Mouse (Mus musculus) midbrain, embryonic 13.5 days (tissue): ENCODE measurements at regions not wholly inside any gene's neighbourhood (a gene's known extent, or its start where the extent isn't known, plus 50 kb on each side); places are given as distances from the start of the nearest gene placed in this dataset.

ENCODE experiments used
- ATAC-seq: fragments of 200-750 bp; cut with Nextera tagmentation; 2 replicates; pipeline ENCODE4 v1.8.0; 2017; ENCODE audit warnings: mild to moderate bottlenecking, moderate TSS enrichment, moderate library complexity
- H3K27ac ChIP-seq: fragments of 300-500 bp; sonication (generic); 2 replicates; pipeline ENCODE4 v1.5.1; 2015; ENCODE audit warnings: inconsistent platforms, mild to moderate bottlenecking, moderate library complexity
- H3K27me3 ChIP-seq: fragments of 300-500 bp; sonication (generic); 2 replicates; pipeline ENCODE4 v1.6.1; 2015; ENCODE audit warnings: mild to moderate bottlenecking, inconsistent platforms
- H3K36me3 ChIP-seq: fragments of 300-500 bp; sonication (generic); 2 replicates; pipeline ENCODE4 v1.6.1; 2015; ENCODE audit warnings: mild to moderate bottlenecking, inconsistent platforms
- H3K4me1 ChIP-seq: fragments of 300-500 bp; sonication (generic); replicated peaks from 2 replicates; pipeline ENCODE4 v1.6.1; 2015; ENCODE audit warnings: inconsistent platforms
- H3K4me2 ChIP-seq: fragments of 300-500 bp; sonication (generic); replicated peaks from 2 replicates; pipeline ENCODE4 v1.6.1; 2015; ENCODE audit warnings: moderate library complexity, mild to moderate bottlenecking, inconsistent platforms
- H3K4me3 ChIP-seq: fragments of 300-500 bp; sonication (generic); replicated peaks from 2 replicates; pipeline ENCODE4 v1.5.1; 2015; ENCODE audit warnings: mild to moderate bottlenecking, inconsistent platforms
- H3K9ac ChIP-seq: fragments of 300-500 bp; sonication (generic); replicated peaks from 2 replicates; pipeline ENCODE4 v1.6.1; 2015; ENCODE audit warnings: mild to moderate bottlenecking, inconsistent platforms
- H3K9me3 ChIP-seq: fragments of 300-500 bp; sonication (generic); 2 replicates; pipeline ENCODE4 v1.6.1; 2016; ENCODE audit warnings: mild to moderate bottlenecking, inconsistent platforms
- WGBS: fragments of 180-500 bp; shearing (Covaris S2); methylation state at CpG from one replicate; pipeline ENCODE4 v1.1.7; 2015; 5-methylcytosine and 5-hydroxymethylcytosine counted together

- 2% methylated on average over 22 of the region's 22 CpGs for WGBS
- peaks cover 31% of the 10 kb centered on the region for H3K4me1 ChIP-seq
- peaks cover 10% of the 10 kb centered on the region for H3K9me3 ChIP-seq
- peak overlapping the region; percentile 90 for H3K27ac ChIP-seq
- H3K4me3 ChIP-seq: peak overlapping the region; percentile 27
- H3K9ac ChIP-seq: peak overlapping the region; percentile 53
- peak overlapping the region; percentile 55 for H3K4me2 ChIP-seq
- peak; percentile 93 for ATAC-seq
- H3K27me3 ChIP-seq: no peaks in the 10 kb centered on the region
- H3K36me3 ChIP-seq: no peaks in the 10 kb centered on the region
Observed at GRCm38 (mm10) chr4:32074399-32075296, 110.8 kb downstream of the Map3k7 start.

DNA sequence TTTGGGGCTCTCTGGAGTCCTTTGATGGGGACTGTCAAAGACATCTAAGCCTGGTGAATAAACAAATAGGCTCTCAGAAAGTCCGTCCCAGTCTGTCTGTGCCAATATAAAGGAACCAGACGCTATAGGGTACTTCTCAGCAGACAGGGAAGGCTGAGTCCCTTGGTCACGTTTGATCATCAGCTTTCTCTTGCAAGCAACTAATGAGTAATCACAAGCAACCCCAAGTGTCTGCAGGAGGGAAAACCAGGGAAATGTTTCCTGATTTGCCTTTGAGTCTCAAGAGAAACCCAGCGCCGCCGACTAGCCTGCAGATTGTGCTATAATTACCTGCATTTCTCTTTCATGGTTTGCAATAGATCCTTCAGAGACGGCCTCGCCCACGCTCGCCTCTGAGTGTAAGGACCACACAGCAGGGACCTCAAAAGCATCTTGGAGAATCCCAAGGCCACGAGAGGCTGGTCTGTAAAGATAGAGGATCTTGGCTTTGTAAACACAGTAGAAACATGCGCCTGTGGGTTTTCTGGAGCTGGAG lies 112.6 kb downstream of the Map3k7 start:
- no peak for ATAC-seq
- H3K4me1 ChIP-seq: peaks cover 31% of the 10 kb centered on the region
- 60% methylated on average over 12 of the region's 12 CpGs for WGBS
- no peak overlapping the region for H3K9ac ChIP-seq
- peak overlapping the region; percentile 90 for H3K27ac ChIP-seq
- H3K27me3 ChIP-seq: no peaks in the 10 kb centered on the region
- no peak overlapping the region for H3K4me3 ChIP-seq
- H3K9me3 ChIP-seq: no peaks in the 10 kb centered on the region
- no peaks in the 10 kb centered on the region for H3K36me3 ChIP-seq
- no peak overlapping the region for H3K4me2 ChIP-seq

DNA sequence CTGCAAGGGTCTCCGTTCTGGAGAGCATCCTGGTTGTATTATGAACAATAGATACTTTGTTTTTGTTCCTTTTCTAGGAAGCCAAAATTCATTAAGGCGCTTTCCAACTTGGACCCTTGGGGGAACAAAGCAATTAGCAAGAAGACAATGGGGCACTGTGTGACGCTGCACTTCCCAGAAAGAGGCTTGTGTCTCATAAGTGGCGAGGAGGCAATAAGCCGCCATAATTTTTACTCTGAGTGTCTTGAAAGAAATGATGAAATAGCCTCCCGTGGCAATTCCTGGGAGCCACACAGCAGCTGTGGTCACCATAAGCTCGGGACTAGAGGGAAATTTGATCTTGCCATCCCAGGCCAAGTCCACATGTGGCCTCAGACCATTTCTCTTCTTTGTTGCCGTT lies 119.6 kb downstream of the Map3k7 start:
- H3K4me2 ChIP-seq: no peak overlapping the region
- H3K27ac ChIP-seq: no peak overlapping the region
- H3K4me1 ChIP-seq: 0 out of 2 replicates have a peak, but pooled peaks cover 5% of the 10 kb centered on the region
- H3K4me3 ChIP-seq: no peak overlapping the region
- no peaks in the 10 kb centered on the region for H3K27me3 ChIP-seq
- H3K36me3 ChIP-seq: no peaks in the 10 kb centered on the region
- H3K9me3 ChIP-seq: no peaks in the 10 kb centered on the region
- ATAC-seq: no peak
- WGBS: 50% methylated on average over 8 of the region's 8 CpGs
- no peak overlapping the region for H3K9ac ChIP-seq

- ATAC-seq: no peak
- 94% methylated on average over 10 of the region's 10 CpGs for WGBS
- H3K36me3 ChIP-seq: no peaks in the 10 kb centered on the region
- H3K4me3 ChIP-seq: no peak overlapping the region
- no peak overlapping the region for H3K27ac ChIP-seq
- no peak overlapping the region for H3K4me2 ChIP-seq
- H3K4me1 ChIP-seq: 0 out of 2 replicates have a peak, but pooled peaks cover 5% of the 10 kb centered on the region
- no peak overlapping the region for H3K9ac ChIP-seq
- no peaks in the 10 kb centered on the region for H3K27me3 ChIP-seq
- no peaks in the 10 kb centered on the region for H3K9me3 ChIP-seq
Observed at GRCm38 (mm10) chr4:32084250-32084869, 120.5 kb downstream of the Map3k7 start.

GRCm38 (mm10) chr4:32085040-32085439 lies 121.1 kb downstream of the Map3k7 start:
- Histone ChIP-seq H3K36me3 (no peaks in the 10 kb centered on the region), H3K27ac (no peak overlapping the region), H3K4me1 (0 out of 2 replicates have a peak, but pooled peaks cover 5% of the 10 kb centered on the region), H3K27me3 (no peaks in the 10 kb centered on the region), H3K9me3 (no peaks in the 10 kb centered on the region), H3K4me2 (no peak overlapping the region), H3K4me3 (no peak overlapping the region), H3K9ac (no peak overlapping the region)
- no peak for ATAC-seq
- WGBS: 96% methylated on average over 2 of the region's 2 CpGs

DNA sequence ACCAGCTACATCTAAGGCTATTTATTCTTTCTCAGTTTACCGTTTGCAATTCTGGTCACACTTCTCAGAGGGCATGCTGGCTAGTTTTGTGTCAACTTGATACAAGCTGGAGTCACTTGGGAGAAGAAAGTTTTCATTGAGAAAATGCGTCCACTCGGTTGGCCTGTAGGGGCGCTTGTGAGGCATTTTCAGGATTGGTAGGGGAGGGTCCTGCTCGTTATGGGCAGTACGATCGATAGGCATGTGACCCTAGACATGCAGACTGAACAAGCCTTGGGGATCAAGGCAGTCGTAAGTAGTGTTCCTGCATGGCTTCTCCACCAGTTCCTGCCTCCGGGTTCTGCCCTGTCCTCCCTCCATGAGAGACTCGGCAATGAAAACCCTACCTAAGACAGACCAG lies 127.2 kb downstream of the Map3k7 start:
- Histone ChIP-seq H3K27me3 (no peaks in the 10 kb centered on the region), H3K9me3 (no peaks in the 10 kb centered on the region), H3K27ac (no peak overlapping the region), H3K9ac (no peak overlapping the region), H3K4me3 (no peak overlapping the region), H3K4me2 (no peak overlapping the region), H3K36me3 (no peaks in the 10 kb centered on the region), H3K4me1 (no peaks in the 10 kb centered on the region)
- ATAC-seq: no peak
- 87% methylated on average over 10 of the region's 10 CpGs for WGBS

- no peaks in the 10 kb centered on the region for H3K4me1 ChIP-seq
- H3K27ac ChIP-seq: no peak overlapping the region
- 94% methylated on average over 17 of the region's 17 CpGs for WGBS
- no peaks in the 10 kb centered on the region for H3K27me3 ChIP-seq
- H3K9me3 ChIP-seq: no peaks in the 10 kb centered on the region
- no peak overlapping the region for H3K4me2 ChIP-seq
- H3K4me3 ChIP-seq: no peak overlapping the region
- H3K9ac ChIP-seq: no peak overlapping the region
- ATAC-seq: 0 out of 2 replicates have a peak, but pooled peaks have one; percentile 17
- no peaks in the 10 kb centered on the region for H3K36me3 ChIP-seq
Observed at GRCm38 (mm10) chr4:32092320-32093041, 128.6 kb downstream of the Map3k7 start.

DNA sequence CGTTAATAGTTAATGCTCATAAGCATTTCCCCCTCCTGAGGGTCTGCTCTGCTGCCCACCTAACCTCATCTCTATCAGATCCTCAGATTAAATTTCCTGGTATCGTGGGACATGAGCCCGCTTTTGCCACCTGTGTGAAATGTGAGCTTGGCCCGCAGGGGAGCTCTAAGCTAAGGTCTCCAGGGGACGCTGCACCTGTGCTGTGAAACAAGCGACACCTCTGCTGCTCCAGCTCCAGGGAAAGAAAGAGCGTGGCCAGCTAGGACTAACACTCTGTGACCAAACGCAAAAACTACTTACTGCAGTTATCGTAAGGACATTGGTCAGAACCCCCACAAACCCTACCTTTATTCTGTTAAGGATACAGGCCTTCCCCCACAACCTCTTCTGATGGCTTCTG lies 134.3 kb downstream of the Map3k7 start:
- 57% methylated on average over 9 of the region's 9 CpGs for WGBS

GRCm38 (mm10) chr4:32101002-32101401 lies 137.1 kb downstream of the Map3k7 start:
- Histone ChIP-seq H3K36me3 (no peaks in the 10 kb centered on the region), H3K27ac (no peak overlapping the region), H3K4me1 (no peaks in the 10 kb centered on the region), H3K4me3 (no peak overlapping the region), H3K27me3 (no peaks in the 10 kb centered on the region), H3K9me3 (no peaks in the 10 kb centered on the region), H3K4me2 (no peak overlapping the region), H3K9ac (no peak overlapping the region)
- ATAC-seq: no peak
- WGBS: 76% methylated on average over 5 of the region's 5 CpGs

More for the DNA sequence above, 134.3 kb downstream of the Map3k7 start:
- no peak overlapping the region for H3K4me3 ChIP-seq
- H3K9ac ChIP-seq: no peak overlapping the region
- no peaks in the 10 kb centered on the region for H3K9me3 ChIP-seq
- H3K27ac ChIP-seq: no peak overlapping the region
- H3K4me2 ChIP-seq: no peak overlapping the region
- H3K36me3 ChIP-seq: no peaks in the 10 kb centered on the region
- no peaks in the 10 kb centered on the region for H3K4me1 ChIP-seq
- no peaks in the 10 kb centered on the region for H3K27me3 ChIP-seq
- no peak for ATAC-seq

DNA sequence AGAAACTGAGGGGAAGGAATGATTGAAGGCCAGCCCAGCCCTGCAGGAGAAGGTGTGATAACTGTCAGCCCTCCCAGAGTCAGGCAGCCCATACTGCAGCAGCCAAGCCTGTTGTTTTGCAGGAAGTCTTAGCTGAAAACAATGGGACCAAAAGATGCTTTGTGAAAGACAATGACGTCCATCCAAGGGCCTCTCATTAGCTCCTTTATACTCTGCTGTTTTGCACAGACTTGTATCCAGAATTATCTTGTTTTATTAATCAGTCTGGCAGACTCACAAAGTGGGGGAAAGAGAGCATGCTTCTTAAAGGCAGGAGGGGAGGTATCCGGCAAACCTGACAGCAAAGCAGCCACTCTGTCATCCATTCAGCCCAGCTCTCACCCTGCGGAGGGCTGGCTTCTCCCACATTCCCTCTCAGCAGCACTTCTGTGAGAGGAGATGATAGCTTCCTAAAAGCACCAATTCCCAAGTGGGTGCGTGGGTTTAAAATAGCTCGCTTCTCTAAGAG lies 131.9 kb upstream of the Bach2 start:
- Histone ChIP-seq H3K4me1 (peaks cover 10% of the 10 kb centered on the region), H3K36me3 (no peaks in the 10 kb centered on the region), H3K4me3 (no peak overlapping the region), H3K27ac (peak overlapping the region; percentile 35; the same call in 1 of the 2 replicates), H3K9ac (0 out of 2 replicates have a peak overlapping the region, but pooled peaks have one; percentile 36), H3K4me2 (no peak overlapping the region), H3K27me3 (no peaks in the 10 kb centered on the region), H3K9me3 (no peaks in the 10 kb centered on the region)
- WGBS: 8% methylated on average over 5 of the region's 5 CpGs
- ATAC-seq: 0 out of 2 replicates have a peak, but pooled peaks have one; percentile 66

- no peaks in the 10 kb centered on the region for H3K27me3 ChIP-seq
- H3K36me3 ChIP-seq: no peaks in the 10 kb centered on the region
- no peak for ATAC-seq
- H3K4me3 ChIP-seq: no peak overlapping the region
- WGBS: 86% methylated on average over 6 of the region's 6 CpGs
- H3K4me1 ChIP-seq: no peaks in the 10 kb centered on the region
- no peaks in the 10 kb centered on the region for H3K9me3 ChIP-seq
- no peak overlapping the region for H3K9ac ChIP-seq
- H3K27ac ChIP-seq: no peak overlapping the region
- no peak overlapping the region for H3K4me2 ChIP-seq
Observed at GRCm38 (mm10) chr4:32122320-32122719, 116.3 kb upstream of the Bach2 start.
